Mouse (Mus musculus) MEL (cell line): ENCODE measurements around the gene Cmtr2. TPM values are rescaled to one million over a fixed set of nuclear protein-coding genes. Genes with fewer than 3 reads are reported as not detected.

Experiments used
- DNase-seq: peaks from one replicate; pipeline ENCODE4 v3.0.0; 2011; ENCODE audit warnings: low read depth, low spot score
- H3K27ac ChIP-seq: 2 replicates; pipeline ENCODE4 v1.5.1; 2012; ENCODE audit warnings: low read depth, mild to moderate bottlenecking, control low read depth, low read length, moderate library complexity; ENCODE audit not compliant: control insufficient read depth
- H3K27me3 ChIP-seq, 2 experiments: fragments of 150-350 bp in 1 of 2; sonication (generic) in 1 of 2; 2 replicates each; pipeline ENCODE4 v1.6.1; 2012; ENCODE audit warnings: low read length in 2 of 2, mild to moderate bottlenecking in 2 of 2, improper control_type of control experiment in 1 of 2, moderate library complexity in 1 of 2; ENCODE audit not compliant: insufficient read depth in 2 of 2, control insufficient read depth in 1 of 2
- H3K36me3 ChIP-seq, 2 experiments: 2 replicates each; pipeline ENCODE4 v1.6.1; 2012 to 2014; ENCODE audit warnings: low read length in 2 of 2, improper control_type of control experiment in 1 of 2, inconsistent platforms in 1 of 2, mild to moderate bottlenecking in 1 of 2; ENCODE audit not compliant: insufficient read depth in 2 of 2, control insufficient read depth in 1 of 2
- H3K4me1 ChIP-seq, 2 experiments: fragments of 150-350 bp in 1 of 2; sonication (generic) in 1 of 2; 2 replicates each; pipeline ENCODE4 v1.6.1; 2012; ENCODE audit warnings: low read length in 2 of 2, improper control_type of control experiment in 1 of 2, mild to moderate bottlenecking in 1 of 2; ENCODE audit not compliant: insufficient read depth in 2 of 2, control insufficient read depth in 1 of 2
- H3K4me3 ChIP-seq, 2 experiments: fragments of 150-350 bp in 1 of 2; sonication (generic) in 1 of 2; 2 replicates each; pipeline ENCODE4 v1.5.1; 2012; ENCODE audit warnings: low read depth in 2 of 2, low read length in 2 of 2, mild to moderate bottlenecking in 2 of 2, moderate library complexity in 2 of 2, control low read depth in 1 of 2, improper control_type of control experiment in 1 of 2; ENCODE audit not compliant: control insufficient read depth in 1 of 2, insufficient read depth in 1 of 2
- H3K79me2 ChIP-seq: 2 replicates; pipeline ENCODE4 v1.6.1; 2012; ENCODE audit warnings: mild to moderate bottlenecking, low read length, moderate library complexity; ENCODE audit not compliant: control insufficient read depth, poor library complexity, insufficient read depth
- H3K9ac ChIP-seq: 2 replicates; pipeline ENCODE4 v1.6.1; 2012; ENCODE audit warnings: low read depth, mild to moderate bottlenecking, control low read depth, low read length, moderate library complexity; ENCODE audit not compliant: control insufficient read depth, poor library complexity, severe bottlenecking
- H3K9me3 ChIP-seq: fragments of 150-350 bp; sonication (generic); replicated peaks from 2 replicates; pipeline ENCODE4 v1.6.1; 2012; ENCODE audit warnings: mild to moderate bottlenecking, low read length, improper control_type of control experiment, moderate library complexity; ENCODE audit not compliant: insufficient read depth
- BHLHE40 ChIP-seq: IDR thresholded peaks from 2 replicates; pipeline ENCODE4 v1.6.1; 2012; ENCODE audit warnings: low read depth, mild to moderate bottlenecking, inconsistent platforms, low read length, improper control_type of control experiment, borderline replicate concordance
- CHD1 ChIP-seq: IDR thresholded peaks from 2 replicates; pipeline ENCODE4 v1.6.1; 2012; ENCODE audit warnings: low read depth, mild to moderate bottlenecking, inconsistent platforms, low read length, improper control_type of control experiment
- CHD2 ChIP-seq: IDR thresholded peaks from 2 replicates; pipeline ENCODE4 v1.6.1; 2011; ENCODE audit warnings: low read length, improper control_type of control experiment
- CTCF ChIP-seq, 3 experiments: IDR thresholded peaks in 2 of 3; conservative IDR thresholded peaks in 1 of 3; 2 replicates each; pipeline ENCODE4 v1.5.1; 2011 to 2012; ENCODE audit warnings: low read length in 3 of 3, low read depth in 2 of 3, mild to moderate bottlenecking in 2 of 3, improper control_type of control experiment in 1 of 3, inconsistent platforms in 1 of 3, mixed read lengths in 1 of 3, moderate library complexity in 1 of 3; ENCODE audit not compliant: control insufficient read depth in 1 of 3, insufficient read depth in 1 of 3, poor library complexity in 1 of 3, severe bottlenecking in 1 of 3
- ETS1 ChIP-seq: IDR thresholded peaks from 2 replicates; pipeline ENCODE4 v1.6.1; 2012; ENCODE audit warnings: low read depth, mild to moderate bottlenecking, inconsistent platforms, low read length, improper control_type of control experiment, moderate library complexity
- GATA1 ChIP-seq: IDR thresholded peaks from 2 replicates; pipeline ENCODE4 v1.6.1; 2011; ENCODE audit warnings: low read depth, low read length, improper control_type of control experiment
- KAT2A ChIP-seq: conservative IDR thresholded peaks from 2 replicates; pipeline ENCODE4 v1.6.1; 2012; ENCODE audit warnings: low read depth, low read length, improper control_type of control experiment, inconsistent platforms
- MAFK ChIP-seq: IDR thresholded peaks from 2 replicates; pipeline ENCODE4 v1.6.1; 2011; ENCODE audit warnings: low read depth, mild to moderate bottlenecking, low read length, improper control_type of control experiment, borderline replicate concordance
- MAX ChIP-seq: IDR thresholded peaks from 2 replicates; pipeline ENCODE4 v1.6.1; 2011; ENCODE audit warnings: low read length, improper control_type of control experiment
- MXI1 ChIP-seq: IDR thresholded peaks from 2 replicates; pipeline ENCODE4 v1.6.1; 2011; ENCODE audit warnings: mild to moderate bottlenecking, low read depth, low read length, improper control_type of control experiment
- MYC ChIP-seq: IDR thresholded peaks from 2 replicates; pipeline ENCODE4 v1.6.1; 2011; ENCODE audit warnings: low read depth, mild to moderate bottlenecking, low read length, improper control_type of control experiment, moderate library complexity
- NELFE ChIP-seq: IDR thresholded peaks from 2 replicates; pipeline ENCODE4 v1.6.1; 2011; ENCODE audit warnings: low read depth, low read length, improper control_type of control experiment
- POLR2AphosphoS2 ChIP-seq: IDR thresholded peaks from 2 replicates; pipeline ENCODE4 v1.6.1; 2011; ENCODE audit warnings: low read length, improper control_type of control experiment
- RAD21 ChIP-seq: IDR thresholded peaks from 2 replicates; pipeline ENCODE4 v1.6.1; 2011; ENCODE audit warnings: mild to moderate bottlenecking, low read depth, low read length, improper control_type of control experiment
- RCOR1 ChIP-seq: IDR thresholded peaks from 2 replicates; pipeline ENCODE4 v1.6.1; 2012; ENCODE audit warnings: low read depth, mild to moderate bottlenecking, inconsistent platforms, low read length, improper control_type of control experiment
- TBP ChIP-seq: IDR thresholded peaks from 2 replicates; pipeline ENCODE4 v1.8.0; 2011; ENCODE audit warnings: low read depth, low read length, improper control_type of control experiment
- UBTF ChIP-seq: IDR thresholded peaks from 2 replicates; pipeline ENCODE4 v1.6.1; 2012; ENCODE audit warnings: low read depth, mild to moderate bottlenecking, inconsistent platforms, low read length, improper control_type of control experiment, moderate library complexity, borderline replicate concordance; ENCODE audit not compliant: insufficient read depth
- USF1 ChIP-seq: IDR thresholded peaks from 2 replicates; pipeline ENCODE4 v1.6.1; 2014; ENCODE audit warnings: low read depth, mild to moderate bottlenecking, inconsistent platforms, low read length, improper control_type of control experiment, moderate library complexity
- USF2 ChIP-seq, 2 experiments: IDR thresholded peaks; 2 replicates each; pipeline ENCODE4 v1.6.1; 2011 to 2012; ENCODE audit warnings: improper control_type of control experiment in 2 of 2, low read length in 2 of 2, borderline replicate concordance in 1 of 2, inconsistent platforms in 1 of 2, low read depth in 1 of 2, mild to moderate bottlenecking in 1 of 2; ENCODE audit not compliant: insufficient read depth in 1 of 2
- ZC3H11A ChIP-seq: IDR thresholded peaks from 2 replicates; pipeline ENCODE4 v1.6.1; 2012; ENCODE audit warnings: low read depth, mild to moderate bottlenecking, inconsistent platforms, low read length, improper control_type of control experiment
- ZKSCAN1 ChIP-seq: IDR thresholded peaks from 2 replicates; pipeline ENCODE4 v1.6.1; 2012; ENCODE audit warnings: low read depth, mild to moderate bottlenecking, inconsistent platforms, low read length, improper control_type of control experiment, moderate library complexity
- ZMIZ1 ChIP-seq: IDR thresholded peaks from 2 replicates; pipeline ENCODE4 v1.6.1; 2012; ENCODE audit warnings: low read depth, mild to moderate bottlenecking, inconsistent platforms, low read length, improper control_type of control experiment, moderate library complexity
- ZNF384 ChIP-seq: IDR thresholded peaks from 2 replicates; pipeline ENCODE4 v1.6.1; 2012; ENCODE audit warnings: low read depth, mild to moderate bottlenecking, inconsistent platforms, low read length, improper control_type of control experiment
- polyA plus RNA-seq, 2 experiments: library from polyadenylated mRNA; stranded (reverse) in 1 of 2; unstranded in 1 of 2; fragments of >175 nt in 1 of 2; fragments of >200 nt in 1 of 2; gene quantifications; 2 replicates each; pipeline versions ENCODE4 v1.2.1 to v1.2.4; 2012; ENCODE audit warnings: low replicate concordance in 2 of 2, low read depth in 1 of 2; ENCODE audit not compliant: insufficient read length in 2 of 2, insufficient read depth in 1 of 2, missing spikeins in 1 of 2
- total RNA-seq: library from RNA; depleted of rRNA; stranded (reverse); fragments of 300-350 nt; gene quantifications from 2 replicates; pipeline ENCODE4 v1.2.3, GENCODE M21; 2012

The Cmtr2 gene
- total and polyA plus RNA-seq, 3 experiments, result 11.6 to 23.5 TPM; not detected in 1

- TF ChIP-seq NELFE (no peak), TBP (no peak), ETS1 (no peak), KAT2A (no peak), MXI1 (no peak), CHD2 (no peak), MYC (no peak), CHD1 (no peak), RAD21 (no peak), ZNF384 (no peak), ZKSCAN1 (no peak), ZC3H11A (no peak)
- TF ChIP-seq, all 39 proteins: peak for 0
- Histone ChIP-seq H3K9me3 (no peaks in the 10 kb centered on the region), H3K36me3 (no peaks in the 10 kb centered on the region), H3K4me3 (no peak overlapping the region), H3K27me3 (no peaks in the 10 kb centered on the region), H3K79me2 (no peaks in the 10 kb centered on the region), H3K9ac (no peak overlapping the region), H3K4me1 (no peaks in the 10 kb centered on the region), H3K27ac (no peak overlapping the region)
- no peak for DNase-seq
These were observed 40.6 kb upstream of the Cmtr2 start for GRCm38 (mm10) chr8:110174826-110175225.

- TF ChIP-seq MAX, result no peak
- TF ChIP-seq CHD1, result no peak
- TF ChIP-seq TBP, result no peak
- TF ChIP-seq CTCF (IDR thresholded peaks at IDR 0.05 in 2 of 3, conservative IDR thresholded peaks at IDR 0.05 in 1 of 3; ENCODE audit: control insufficient read depth in 1 of 3, insufficient read depth in 1 of 3, low read depth in 2 of 3, low read length in 3 of 3, poor library complexity in 1 of 3, severe bottlenecking in 1 of 3), result no peak
- TF ChIP-seq GATA1, result no peak
- TF ChIP-seq ZKSCAN1, result no peak
- TF ChIP-seq ZMIZ1, result no peak
- TF ChIP-seq NELFE, result no peak
- TF ChIP-seq UBTF, result no peak
- TF ChIP-seq POLR2AphosphoS2, result no peak
- no peak for TF ChIP-seq KAT2A
- TF ChIP-seq ZC3H11A, result no peak
- no peak for TF ChIP-seq USF1
- TF ChIP-seq RCOR1, result no peak
- no peak for TF ChIP-seq BHLHE40
- no peak for TF ChIP-seq USF2 (IDR thresholded peaks at IDR 0.05; ENCODE audit: borderline replicate concordance in 1 of 2, insufficient read depth in 1 of 2, low read depth in 1 of 2, low read length in 2 of 2)
- no peak for TF ChIP-seq MAFK
These were observed 37.9 kb upstream of the Cmtr2 start for GRCm38 (mm10) chr8:110177359-110178155.

More at GRCm38 (mm10) chr8:110177359-110178155, 37.9 kb upstream of the Cmtr2 start:
- Histone ChIP-seq H3K9me3 (no peaks in the 10 kb centered on the region), H3K4me3 (no peak overlapping the region), H3K27me3 (no peaks in the 10 kb centered on the region), H3K79me2 (no peaks in the 10 kb centered on the region), H3K4me1 (no peaks in the 10 kb centered on the region), H3K9ac (no peak overlapping the region), H3K36me3 (no peaks in the 10 kb centered on the region), H3K27ac (no peak overlapping the region)
- no peak for DNase-seq
